Mouse (Mus musculus) embryonic facial prominence, embryonic 12.5 days (tissue): ENCODE results near the gene Comt. TPM values are rescaled to one million over a fixed set of nuclear protein-coding genes. Genes with fewer than 3 reads are reported as not detected.

Source experiments
- ATAC-seq: fragments of 200-750 bp; cut with Nextera tagmentation; 2 replicates; pipeline ENCODE4 v1.8.0; 2017; ENCODE audit not compliant: insufficient number of reproducible peaks, insufficient read depth, low FRiP score, low TSS enrichment
- H3K27ac ChIP-seq: fragments of 300-500 bp; sonication (generic); 2 replicates; pipeline ENCODE4 v1.5.1; 2016; ENCODE audit warnings: mild to moderate bottlenecking
- H3K27me3 ChIP-seq: fragments of 300-500 bp; sonication (generic); 2 replicates; pipeline ENCODE4 v1.6.1; 2016; ENCODE audit warnings: mild to moderate bottlenecking, moderate library complexity
- H3K36me3 ChIP-seq: fragments of 300-500 bp; sonication (generic); 2 replicates; pipeline ENCODE4 v1.6.1; 2016; ENCODE audit warnings: mild to moderate bottlenecking
- H3K4me1 ChIP-seq: fragments of 300-500 bp; sonication (generic); 2 replicates; pipeline ENCODE4 v1.6.1; 2016
- H3K4me2 ChIP-seq: fragments of 300-500 bp; sonication (generic); replicated peaks from 2 replicates; pipeline ENCODE4 v1.6.1; 2016; ENCODE audit warnings: mild to moderate bottlenecking, moderate library complexity
- H3K4me3 ChIP-seq: fragments of 300-500 bp; sonication (generic); 2 replicates; pipeline ENCODE4 v1.5.1; 2016; ENCODE audit warnings: mild to moderate bottlenecking
- H3K9ac ChIP-seq: fragments of 300-500 bp; sonication (generic); 2 replicates; pipeline ENCODE4 v1.6.1; 2016; ENCODE audit warnings: mild to moderate bottlenecking, moderate library complexity
- H3K9me3 ChIP-seq: fragments of 300-500 bp; sonication (generic); 2 replicates; pipeline ENCODE4 v1.6.1; 2016; ENCODE audit warnings: mild to moderate bottlenecking, moderate library complexity
- WGBS: fragments of 180-500 bp; shearing (Covaris S2); methylation state at CpG from one replicate; pipeline ENCODE4 v1.1.7; 2016; 5-methylcytosine and 5-hydroxymethylcytosine counted together
- polyA plus RNA-seq: library from polyadenylated mRNA; unstranded; fragments of >200 nt; fragmentation: Nextera tagmentation; extraction: Ambion mirVana; gene quantifications from 2 replicates; pipeline ENCODE4 v1.2.1, GENCODE M21; 2016

The Comt gene
- polyA plus RNA-seq, 1 experiment from 2014 or later = 56.1 TPM

- 25% methylated on average over 11 of the region's 11 CpGs for WGBS
- ATAC-seq = no peak
Measured at GRCm38 (mm10) chr16:18394777-18395619, 31.7 kb downstream of the Comt start.

GRCm38 (mm10) chr16:18394056-18394455 is 32.6 kb downstream of the Comt start:
- Histone ChIP-seq H3K9me3 (no peaks in the 10 kb centered on the region), H3K27ac (no peak overlapping the region), H3K4me3 (no peak overlapping the region), H3K9ac (no peak overlapping the region), H3K4me1 (peaks cover 32% of the 10 kb centered on the region), H3K27me3 (no peaks in the 10 kb centered on the region), H3K36me3 (peaks cover 25% of the 10 kb centered on the region), H3K4me2 (peak overlapping the region; percentile 90)
- 80% methylated on average over 3 of the region's 3 CpGs for WGBS
- no peak for ATAC-seq

More at GRCm38 (mm10) chr16:18394777-18395619, 31.7 kb downstream of the Comt start:
- Histone ChIP-seq H3K27me3 (no peaks in the 10 kb centered on the region), H3K4me3 (no peak overlapping the region), H3K36me3 (peaks cover 35% of the 10 kb centered on the region), H3K27ac (0 out of 2 replicates have a peak overlapping the region, but pooled peaks have one; percentile 17), H3K9me3 (no peaks in the 10 kb centered on the region), H3K9ac (no peak overlapping the region), H3K4me2 (peak overlapping the region; percentile 6; the same call in 1 of the 2 replicates), H3K4me1 (peaks cover 30% of the 10 kb centered on the region)

GRCm38 (mm10) chr16:18393595-18393994 is 33.1 kb downstream of the Comt start:
- H3K4me2 ChIP-seq = peak overlapping the region; percentile 90
- no peak overlapping the region for H3K27ac ChIP-seq
- peak overlapping the region; percentile 71 for H3K4me3 ChIP-seq
- H3K9ac ChIP-seq = peak overlapping the region; percentile 71; the same call in 1 of the 2 replicates
- H3K9me3 ChIP-seq = no peaks in the 10 kb centered on the region
- H3K27me3 ChIP-seq = no peaks in the 10 kb centered on the region
- 50% methylated on average over 5 of the region's 5 CpGs for WGBS
- ATAC-seq = no peak
- peaks cover 20% of the 10 kb centered on the region for H3K36me3 ChIP-seq
- peaks cover 36% of the 10 kb centered on the region for H3K4me1 ChIP-seq

- H3K4me2 ChIP-seq = peak overlapping the region; percentile 90
- peaks cover 45% of the 10 kb centered on the region for H3K4me1 ChIP-seq
- peak overlapping the region; percentile 71 for H3K4me3 ChIP-seq
- peaks cover 12% of the 10 kb centered on the region for H3K36me3 ChIP-seq
- no peaks in the 10 kb centered on the region for H3K9me3 ChIP-seq
- peak; percentile 74 for ATAC-seq
- peak overlapping the region; percentile 71 for H3K9ac ChIP-seq
- H3K27ac ChIP-seq = peak overlapping the region; percentile 74
- H3K27me3 ChIP-seq = no peaks in the 10 kb centered on the region
- WGBS = under 1% methylated on average over 61 of the region's 63 CpGs
Measured at GRCm38 (mm10) chr16:18392469-18393426, 33.9 kb downstream of the Comt start.

- H3K27ac ChIP-seq = no peak overlapping the region
- H3K4me3 ChIP-seq = no peak overlapping the region
- WGBS = 96% methylated on average over 3 of the region's 3 CpGs
- no peaks in the 10 kb centered on the region for H3K27me3 ChIP-seq
- H3K4me1 ChIP-seq = peaks cover 54% of the 10 kb centered on the region
- no peak for ATAC-seq
- no peaks in the 10 kb centered on the region for H3K9me3 ChIP-seq
- H3K9ac ChIP-seq = no peak overlapping the region
- H3K4me2 ChIP-seq = no peak overlapping the region
- peaks cover 2% of the 10 kb centered on the region; the same call in 1 of the 2 replicates for H3K36me3 ChIP-seq
Measured at GRCm38 (mm10) chr16:18391728-18392127, 34.9 kb downstream of the Comt start.

GRCm38 (mm10) chr16:18391127-18391526 is 35.5 kb downstream of the Comt start:
- Histone ChIP-seq H3K4me2 (no peak overlapping the region), H3K27ac (no peak overlapping the region), H3K9ac (no peak overlapping the region), H3K36me3 (no peaks in the 10 kb centered on the region), H3K9me3 (no peaks in the 10 kb centered on the region), H3K4me3 (no peak overlapping the region), H3K4me1 (peaks cover 50% of the 10 kb centered on the region), H3K27me3 (no peaks in the 10 kb centered on the region)
- no peak for ATAC-seq
- WGBS = 95% methylated on average over 3 of the region's 3 CpGs

- Histone ChIP-seq H3K4me1 (peaks cover 46% of the 10 kb centered on the region), H3K4me3 (no peak overlapping the region), H3K9me3 (no peaks in the 10 kb centered on the region), H3K9ac (no peak overlapping the region), H3K36me3 (no peaks in the 10 kb centered on the region), H3K4me2 (no peak overlapping the region), H3K27me3 (no peaks in the 10 kb centered on the region), H3K27ac (no peak overlapping the region)
- no peak for ATAC-seq
- 50% methylated on average over 6 of the region's 6 CpGs for WGBS
Measured at GRCm38 (mm10) chr16:18390399-18390798, 36.3 kb downstream of the Comt start.

- Histone ChIP-seq H3K27me3 (no peaks in the 10 kb centered on the region), H3K4me1 (peaks cover 31% of the 10 kb centered on the region), H3K36me3 (no peaks in the 10 kb centered on the region), H3K27ac (no peak overlapping the region), H3K9ac (no peak overlapping the region), H3K9me3 (no peaks in the 10 kb centered on the region), H3K4me3 (no peak overlapping the region), H3K4me2 (no peak overlapping the region)
- no peak for ATAC-seq
- WGBS = 85% methylated on average over 14 of the region's 14 CpGs
Measured at GRCm38 (mm10) chr16:18388583-18389435, 37.8 kb downstream of the Comt start.

- Histone ChIP-seq H3K4me1 (peaks cover 24% of the 10 kb centered on the region), H3K4me2 (no peak overlapping the region), H3K27me3 (no peaks in the 10 kb centered on the region), H3K9me3 (no peaks in the 10 kb centered on the region), H3K9ac (no peak overlapping the region), H3K27ac (no peak overlapping the region), H3K36me3 (no peaks in the 10 kb centered on the region), H3K4me3 (no peak overlapping the region)
- ATAC-seq = no peak
- 44% methylated on average over 7 of the region's 7 CpGs for WGBS
Measured at GRCm38 (mm10) chr16:18387704-18388582, 38.7 kb downstream of the Comt start.

GRCm38 (mm10) chr16:18386972-18387371 is 39.7 kb downstream of the Comt start:
- ATAC-seq = no peak
- no peaks in the 10 kb centered on the region for H3K36me3 ChIP-seq
- H3K4me1 ChIP-seq = peaks cover 32% of the 10 kb centered on the region
- no peak overlapping the region for H3K4me3 ChIP-seq
- no peak overlapping the region for H3K4me2 ChIP-seq
- WGBS = 63% methylated on average over 3 of the region's 3 CpGs
- H3K27ac ChIP-seq = no peak overlapping the region
- H3K9me3 ChIP-seq = no peaks in the 10 kb centered on the region
- H3K9ac ChIP-seq = no peak overlapping the region
- H3K27me3 ChIP-seq = no peaks in the 10 kb centered on the region
